Mouse (Mus musculus): ENCODE measurements at regions not wholly inside any gene's neighbourhood (a gene's known extent, or its start where the extent isn't known, plus 50 kb on each side); places are given as distances from the start of the nearest gene placed in this dataset.

- Histone ChIP-seq H3K27me3 (no peaks in the 10 kb centered on the region), H3K9me3 (no peaks in the 10 kb centered on the region), H3K27ac (replicated peaks) (no peak overlapping the region), H3K4me2 (peak overlapping the region; percentile 35), H3K9ac (peak overlapping the region; percentile 41), H3K4me1 (replicated peaks) (peaks cover 11% of the 10 kb centered on the region), H3K36me3 (no peaks in the 10 kb centered on the region), H3K4me3 (peak overlapping the region; percentile 9; the same call in 1 of the 2 replicates)
- WGBS = 19% methylated on average over 10 of the region's 10 CpGs
- ATAC-seq (ENCODE audit: low read depth) = peak; percentile 89
Measured at GRCm38 (mm10) chr16:55555821-55556535, 258.2 kb upstream of the Zpld1 start.

GRCm38 (mm10) chr16:55555224-55555623 lies 257.4 kb upstream of the Zpld1 start:
- Histone ChIP-seq H3K9me3 (no peaks in the 10 kb centered on the region), H3K4me1 (replicated peaks) (peaks cover 19% of the 10 kb centered on the region), H3K27ac (replicated peaks) (no peak overlapping the region), H3K4me2 (no peak overlapping the region), H3K9ac (no peak overlapping the region), H3K4me3 (no peak overlapping the region), H3K27me3 (no peaks in the 10 kb centered on the region), H3K36me3 (no peaks in the 10 kb centered on the region)
- no peak for ATAC-seq (ENCODE audit: low read depth)
- WGBS = 89% methylated on average over 6 of the region's 6 CpGs

- no peak overlapping the region for H3K4me3 ChIP-seq
- no peaks in the 10 kb centered on the region for H3K9me3 ChIP-seq
- H3K4me2 ChIP-seq = no peak overlapping the region
- ATAC-seq (ENCODE audit: low read depth) = no peak
- 29% methylated on average over 4 of the region's 4 CpGs for WGBS
- no peak overlapping the region for H3K27ac ChIP-seq (replicated peaks)
- peaks cover 19% of the 10 kb centered on the region for H3K4me1 ChIP-seq (replicated peaks)
- no peak overlapping the region for H3K9ac ChIP-seq
- H3K27me3 ChIP-seq = no peaks in the 10 kb centered on the region
- no peaks in the 10 kb centered on the region for H3K36me3 ChIP-seq
Measured at GRCm38 (mm10) chr16:55553896-55554295, 256.1 kb upstream of the Zpld1 start.

- Histone ChIP-seq H3K4me2 (no peak overlapping the region), H3K36me3 (no peaks in the 10 kb centered on the region), H3K9ac (no peak overlapping the region), H3K27me3 (no peaks in the 10 kb centered on the region), H3K27ac (replicated peaks) (no peak overlapping the region; the same call in 1 of the 2 replicates), H3K4me1 (replicated peaks) (peaks cover 19% of the 10 kb centered on the region), H3K4me3 (no peak overlapping the region), H3K9me3 (no peaks in the 10 kb centered on the region)
- WGBS = 84% methylated on average over 1 of the region's 1 CpGs
- ATAC-seq (ENCODE audit: low read depth) = no peak
Measured at GRCm38 (mm10) chr16:55551348-55551747, 253.6 kb upstream of the Zpld1 start.

GRCm38 (mm10) chr16:55550649-55551312 lies 253.0 kb upstream of the Zpld1 start:
- Histone ChIP-seq H3K4me3 (no peak overlapping the region), H3K27me3 (no peaks in the 10 kb centered on the region), H3K9ac (no peak overlapping the region), H3K36me3 (no peaks in the 10 kb centered on the region), H3K27ac (replicated peaks) (no peak overlapping the region; the same call in 1 of the 2 replicates), H3K4me1 (replicated peaks) (peaks cover 14% of the 10 kb centered on the region), H3K9me3 (no peaks in the 10 kb centered on the region), H3K4me2 (no peak overlapping the region)
- peak; percentile 78; the same call in 1 of the 2 replicates for ATAC-seq (ENCODE audit: low read depth)
- 32% methylated on average over 4 of the region's 4 CpGs for WGBS

GRCm38 (mm10) chr16:55547095-55547494 lies 249.3 kb upstream of the Zpld1 start:
- peaks cover 11% of the 10 kb centered on the region for H3K4me1 ChIP-seq (replicated peaks)
- no peak overlapping the region for H3K4me3 ChIP-seq
- H3K36me3 ChIP-seq = no peaks in the 10 kb centered on the region
- H3K9me3 ChIP-seq = no peaks in the 10 kb centered on the region
- H3K4me2 ChIP-seq = no peak overlapping the region
- no peak overlapping the region for H3K27ac ChIP-seq (replicated peaks)
- WGBS = 96% methylated on average over 2 of the region's 2 CpGs
- no peaks in the 10 kb centered on the region for H3K27me3 ChIP-seq
- H3K9ac ChIP-seq = no peak overlapping the region
- ATAC-seq (ENCODE audit: low read depth) = no peak

GRCm38 (mm10) chr16:55540336-55541015 lies 242.7 kb upstream of the Zpld1 start:
- Histone ChIP-seq H3K9me3 (no peaks in the 10 kb centered on the region), H3K4me1 (replicated peaks) (no peaks in the 10 kb centered on the region), H3K9ac (no peak overlapping the region), H3K4me2 (no peak overlapping the region), H3K27me3 (no peaks in the 10 kb centered on the region), H3K36me3 (no peaks in the 10 kb centered on the region), H3K27ac (replicated peaks) (no peak overlapping the region), H3K4me3 (no peak overlapping the region)
- no peak for ATAC-seq (ENCODE audit: low read depth)
- 95% methylated on average over 3 of the region's 3 CpGs for WGBS

- Histone ChIP-seq H3K4me3 (no peak overlapping the region), H3K36me3 (no peaks in the 10 kb centered on the region), H3K4me1 (replicated peaks) (no peaks in the 10 kb centered on the region), H3K27me3 (no peaks in the 10 kb centered on the region), H3K9me3 (no peaks in the 10 kb centered on the region), H3K4me2 (no peak overlapping the region), H3K9ac (no peak overlapping the region), H3K27ac (replicated peaks) (no peak overlapping the region)
- no peak for ATAC-seq (ENCODE audit: low read depth)
- WGBS = 63% methylated on average over 1 of the region's 1 CpGs
Measured at GRCm38 (mm10) chr16:55539179-55539578, 241.4 kb upstream of the Zpld1 start.

- H3K9ac ChIP-seq = no peak overlapping the region
- H3K27ac ChIP-seq (replicated peaks) = no peak overlapping the region
- no peaks in the 10 kb centered on the region for H3K27me3 ChIP-seq
- no peaks in the 10 kb centered on the region for H3K9me3 ChIP-seq
- no peak overlapping the region for H3K4me2 ChIP-seq
- no peaks in the 10 kb centered on the region for H3K4me1 ChIP-seq (replicated peaks)
- no peaks in the 10 kb centered on the region for H3K36me3 ChIP-seq
- 88% methylated on average over 5 of the region's 5 CpGs for WGBS
- ATAC-seq (ENCODE audit: low read depth) = no peak
- H3K4me3 ChIP-seq = no peak overlapping the region
Measured at GRCm38 (mm10) chr16:55537548-55537947, 239.8 kb upstream of the Zpld1 start.

- ATAC-seq (ENCODE audit: low read depth) = no peak
- H3K9ac ChIP-seq = no peak overlapping the region
- no peak overlapping the region for H3K27ac ChIP-seq (replicated peaks)
- no peaks in the 10 kb centered on the region for H3K4me1 ChIP-seq (replicated peaks)
- H3K27me3 ChIP-seq = no peaks in the 10 kb centered on the region
- no peak overlapping the region for H3K4me2 ChIP-seq
- H3K9me3 ChIP-seq = no peaks in the 10 kb centered on the region
- WGBS = 91% methylated on average over 3 of the region's 3 CpGs
- H3K4me3 ChIP-seq = no peak overlapping the region
- H3K36me3 ChIP-seq = no peaks in the 10 kb centered on the region
Measured at GRCm38 (mm10) chr16:55532686-55533085, 234.9 kb upstream of the Zpld1 start.

- Histone ChIP-seq H3K4me2 (no peak overlapping the region), H3K36me3 (no peaks in the 10 kb centered on the region), H3K27me3 (no peaks in the 10 kb centered on the region), H3K4me1 (replicated peaks) (no peaks in the 10 kb centered on the region), H3K27ac (replicated peaks) (no peak overlapping the region), H3K9me3 (no peaks in the 10 kb centered on the region), H3K4me3 (no peak overlapping the region), H3K9ac (no peak overlapping the region)
- no peak for ATAC-seq (ENCODE audit: low read depth)
Measured at GRCm38 (mm10) chr16:55530844-55531243, 233.1 kb upstream of the Zpld1 start.

GRCm38 (mm10) chr16:55527680-55528079 lies 229.9 kb upstream of the Zpld1 start:
- Histone ChIP-seq H3K9me3 (no peaks in the 10 kb centered on the region), H3K4me2 (no peak overlapping the region), H3K27me3 (no peaks in the 10 kb centered on the region), H3K36me3 (no peaks in the 10 kb centered on the region), H3K4me1 (replicated peaks) (no peaks in the 10 kb centered on the region), H3K9ac (no peak overlapping the region), H3K27ac (replicated peaks) (no peak overlapping the region), H3K4me3 (no peak overlapping the region)
- no peak for ATAC-seq (ENCODE audit: low read depth)
- 87% methylated on average over 5 of the region's 5 CpGs for WGBS

Data from neural tube, embryonic 13.5 days (tissue).